Mouse (Mus musculus) midbrain, embryonic 14.5 days (tissue): ENCODE results near the gene Il17rc. TPM values are rescaled to one million over a fixed set of nuclear protein-coding genes. Genes with fewer than 3 reads are reported as not detected.

Experiments used
- ATAC-seq: fragments of 200-750 bp; cut with Nextera tagmentation; 2 replicates; pipeline ENCODE4 v1.8.0; 2017; ENCODE audit warnings: moderate number of reproducible peaks, moderate library complexity; ENCODE audit not compliant: low FRiP score, low TSS enrichment
- DNase-seq: peaks from one replicate; pipeline ENCODE4 v3.0.0-alpha.2; 2015
- H3K27ac ChIP-seq: fragments of 300-500 bp; sonication (generic); replicated peaks from 2 replicates; pipeline ENCODE4 v1.5.1; 2014; ENCODE audit warnings: mild to moderate bottlenecking, low read depth, low read length, moderate library complexity
- H3K27me3 ChIP-seq: fragments of 300-500 bp; sonication (generic); 2 replicates; pipeline ENCODE4 v1.6.1; 2014; ENCODE audit warnings: low read length, control low read depth, mixed read lengths; ENCODE audit not compliant: control insufficient read depth, insufficient read depth
- H3K36me3 ChIP-seq: fragments of 300-500 bp; sonication (generic); 2 replicates; pipeline ENCODE4 v1.6.1; 2014; ENCODE audit warnings: low read length, control low read depth; ENCODE audit not compliant: control insufficient read depth, insufficient read depth
- H3K4me1 ChIP-seq: fragments of 300-500 bp; sonication (generic); 2 replicates; pipeline ENCODE4 v1.6.1; 2014; ENCODE audit warnings: mild to moderate bottlenecking, antibody characterized with exemption, low read length, control low read depth; ENCODE audit not compliant: control insufficient read depth, insufficient read depth
- H3K4me2 ChIP-seq: fragments of 300-500 bp; sonication (generic); 2 replicates; pipeline ENCODE4 v1.6.1; 2014; ENCODE audit warnings: mild to moderate bottlenecking, low read length, moderate library complexity
- H3K4me3 ChIP-seq: fragments of 300-500 bp; sonication (generic); replicated peaks from 2 replicates; pipeline ENCODE4 v1.5.1; 2014; ENCODE audit warnings: low read depth, low read length
- H3K9ac ChIP-seq: fragments of 300-500 bp; sonication (generic); replicated peaks from 2 replicates; pipeline ENCODE4 v1.6.1; 2014; ENCODE audit warnings: mild to moderate bottlenecking, low read length, moderate library complexity
- H3K9me3 ChIP-seq: fragments of 300-500 bp; sonication (generic); 2 replicates; pipeline ENCODE4 v1.6.1; 2016; ENCODE audit warnings: low read length, control low read depth, mixed read lengths; ENCODE audit not compliant: control insufficient read depth
- WGBS: fragments of 180-500 bp; shearing (Covaris S2); extraction: QIAGEN DNeasy Blood & Tissue Kit; methylation state at CpG from one replicate; pipeline ENCODE4 v1.1.7; 2014; 5-methylcytosine and 5-hydroxymethylcytosine counted together
- polyA plus RNA-seq: library from polyadenylated mRNA; unstranded; fragments of >200 nt; fragmentation: Nextera tagmentation; extraction: Ambion mirVana; gene quantifications from 2 replicates; pipeline ENCODE4 v1.2.1, GENCODE M21; 2014

Gene Il17rc
- polyA plus RNA-seq, result 0.77 and 0.93 TPM in 2 replicates

- H3K9me3 ChIP-seq, result no peaks in the 10 kb centered on the region
- H3K27me3 ChIP-seq, result peaks cover 20% of the 10 kb centered on the region
- ATAC-seq (no peak), DNase-seq (no peak)
- H3K9ac ChIP-seq, result no peak within 1 kb of the TSS
- no peaks in the 10 kb centered on the region for H3K36me3 ChIP-seq
- no peak within 1 kb of the TSS for H3K4me3 ChIP-seq
- WGBS, result 17% methylated on average over 12 of the region's 12 CpGs
- H3K4me2 ChIP-seq, result no peak within 1 kb of the TSS; the same call in 1 of the 2 replicates
- H3K27ac ChIP-seq, result no peak within 1 kb of the TSS
- peaks cover 7% of the 10 kb centered on the region for H3K4me1 ChIP-seq
These were observed at the start of gene Il17rc for GRCm38 (mm10) chr6:113471297-113471936. Gene Il17rc, plus strand, starts transcription at chr6:113471427.

GRCm38 (mm10) chr6:113423000-113423399 lies 48.2 kb upstream of the Il17rc start:
- no peaks in the 10 kb centered on the region for H3K27me3 ChIP-seq

GRCm38 (mm10) chr6:113424187-113424586 lies 47.0 kb upstream of the Il17rc start:
- H3K36me3 ChIP-seq, result no peaks in the 10 kb centered on the region
- ATAC-seq (no peak), DNase-seq (no peak)
- H3K27ac ChIP-seq, result no peak overlapping the region
- no peak overlapping the region for H3K9ac ChIP-seq
- 84% methylated on average over 7 of the region's 7 CpGs for WGBS
- no peaks in the 10 kb centered on the region for H3K27me3 ChIP-seq
- H3K9me3 ChIP-seq, result no peaks in the 10 kb centered on the region
- H3K4me1 ChIP-seq, result peaks cover 3% of the 10 kb centered on the region; the same call in 1 of the 2 replicates
- no peak overlapping the region for H3K4me3 ChIP-seq
- no peak overlapping the region for H3K4me2 ChIP-seq

More at GRCm38 (mm10) chr6:113423000-113423399, 48.2 kb upstream of the Il17rc start:
- WGBS, result 89% methylated on average over 4 of the region's 4 CpGs
- Histone ChIP-seq H3K9ac (no peak overlapping the region), H3K4me2 (no peak overlapping the region), H3K9me3 (no peaks in the 10 kb centered on the region), H3K4me3 (no peak overlapping the region), H3K36me3 (no peaks in the 10 kb centered on the region), H3K27ac (no peak overlapping the region), H3K4me1 (peaks cover 10% of the 10 kb centered on the region; the same call in 1 of the 2 replicates)
- ATAC-seq (no peak), DNase-seq (no peak)

- Histone ChIP-seq H3K4me1 (no peaks in the 10 kb centered on the region), H3K36me3 (no peaks in the 10 kb centered on the region), H3K27me3 (no peaks in the 10 kb centered on the region), H3K4me3 (no peak overlapping the region), H3K9ac (no peak overlapping the region), H3K27ac (no peak overlapping the region), H3K4me2 (no peak overlapping the region), H3K9me3 (no peaks in the 10 kb centered on the region)
- 91% methylated on average over 4 of the region's 4 CpGs for WGBS
- no peak for ATAC-seq
- no peak for DNase-seq
These were observed 44.5 kb upstream of the Il17rc start for GRCm38 (mm10) chr6:113426696-113427095.

DNA sequence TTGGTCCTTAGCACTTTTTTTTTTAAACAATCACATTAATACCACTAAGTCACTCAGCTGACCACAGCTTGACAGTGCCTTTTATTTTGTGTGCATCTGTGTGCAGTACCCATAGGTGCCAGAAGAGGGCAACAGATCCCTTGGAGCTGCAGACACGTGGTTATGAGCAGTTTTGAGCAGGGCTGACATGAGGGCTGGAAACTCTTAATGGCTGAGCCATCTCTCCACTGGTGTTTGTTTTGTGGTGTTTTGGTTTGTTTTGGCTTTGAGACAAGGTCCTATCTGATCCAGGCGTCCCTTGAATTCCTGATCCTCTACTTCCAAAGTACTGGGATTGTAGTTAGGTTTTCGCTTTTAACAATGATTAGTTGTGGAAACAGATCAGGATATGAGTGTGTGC lies 43.8 kb upstream of the Il17rc start:
- Histone ChIP-seq H3K36me3 (no peaks in the 10 kb centered on the region), H3K4me2 (no peak overlapping the region), H3K4me3 (no peak overlapping the region), H3K4me1 (no peaks in the 10 kb centered on the region), H3K27me3 (no peaks in the 10 kb centered on the region), H3K9ac (no peak overlapping the region), H3K27ac (no peak overlapping the region), H3K9me3 (no peaks in the 10 kb centered on the region)
- DNase-seq, result peak; percentile 23
- ATAC-seq, result no peak
- WGBS, result 65% methylated on average over 3 of the region's 3 CpGs

- DNase-seq, result no peak
These were observed 43.2 kb upstream of the Il17rc start for GRCm38 (mm10) chr6:113428006-113428405.

DNA sequence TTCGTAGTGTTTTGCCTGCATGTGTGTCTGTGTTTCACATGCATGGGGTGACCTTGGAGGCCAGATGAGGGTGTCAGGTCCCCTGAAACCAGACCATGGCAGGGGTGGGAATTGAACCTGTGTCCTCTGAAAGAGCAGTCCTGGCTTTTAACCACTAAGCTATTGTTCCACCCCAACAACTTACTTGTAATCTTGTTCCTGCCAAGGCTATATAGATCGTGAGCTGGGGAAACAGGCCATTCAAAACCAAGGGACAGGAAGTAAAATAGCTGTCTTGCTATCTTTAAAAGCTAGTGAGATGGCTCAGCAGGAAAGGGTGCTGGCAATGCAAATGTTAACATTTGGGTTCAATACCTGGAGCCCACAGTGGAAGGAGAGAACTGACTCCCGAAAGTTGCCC lies 41.3 kb upstream of the Il17rc start:
- no peak overlapping the region for H3K9ac ChIP-seq
- no peak for DNase-seq

More at GRCm38 (mm10) chr6:113428006-113428405, 43.2 kb upstream of the Il17rc start:
- no peaks in the 10 kb centered on the region for H3K36me3 ChIP-seq
- no peak overlapping the region for H3K4me3 ChIP-seq
- no peak overlapping the region for H3K9ac ChIP-seq
- no peak overlapping the region for H3K27ac ChIP-seq
- no peaks in the 10 kb centered on the region for H3K9me3 ChIP-seq
- ATAC-seq, result no peak
- H3K4me1 ChIP-seq, result no peaks in the 10 kb centered on the region
- no peaks in the 10 kb centered on the region for H3K27me3 ChIP-seq
- H3K4me2 ChIP-seq, result no peak overlapping the region
- 91% methylated on average over 16 of the region's 16 CpGs for whole genome bisulfite sequencing

GRCm38 (mm10) chr6:113430846-113431245 lies 40.4 kb upstream of the Il17rc start:
- no peak overlapping the region for H3K4me3 ChIP-seq
- DNase-seq, result no peak
- no peak for ATAC-seq
- no peaks in the 10 kb centered on the region for H3K4me1 ChIP-seq
- 66% methylated on average over 3 of the region's 3 CpGs for WGBS
- no peaks in the 10 kb centered on the region for H3K36me3 ChIP-seq
- H3K27ac ChIP-seq, result no peak overlapping the region
- H3K4me2 ChIP-seq, result no peak overlapping the region
- H3K27me3 ChIP-seq, result no peaks in the 10 kb centered on the region
- H3K9me3 ChIP-seq, result no peaks in the 10 kb centered on the region
- H3K9ac ChIP-seq, result no peak overlapping the region

More for the DNA sequence above, 41.3 kb upstream of the Il17rc start:
- no peak overlapping the region for H3K4me3 ChIP-seq
- H3K9me3 ChIP-seq, result no peaks in the 10 kb centered on the region
- no peaks in the 10 kb centered on the region for H3K27me3 ChIP-seq
- H3K27ac ChIP-seq, result no peak overlapping the region
- ATAC-seq, result no peak
- H3K4me1 ChIP-seq, result no peaks in the 10 kb centered on the region
- H3K36me3 ChIP-seq, result no peaks in the 10 kb centered on the region
- no peak overlapping the region for H3K4me2 ChIP-seq
- WGBS, result 88% methylated on average over 3 of the region's 3 CpGs

DNA sequence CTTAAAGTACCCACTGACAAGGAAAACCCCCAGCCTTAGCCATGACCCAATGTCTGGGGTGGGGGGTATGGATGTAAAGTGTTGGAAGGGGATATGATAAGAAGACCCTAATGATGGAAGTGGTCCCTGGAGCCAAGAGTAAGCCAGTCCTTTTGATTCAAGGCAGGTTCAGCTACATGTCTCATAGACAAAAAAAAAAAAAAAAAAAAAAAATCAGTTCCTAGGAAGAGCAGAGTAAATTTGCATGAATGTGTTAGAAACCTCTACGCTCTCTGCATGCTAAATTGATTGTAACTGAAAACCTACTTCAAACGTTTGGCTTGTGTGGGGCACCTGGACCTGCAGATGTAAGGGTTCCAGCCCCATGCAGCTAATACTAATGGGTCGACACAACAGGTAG lies 39.4 kb upstream of the Il17rc start:
- H3K36me3 ChIP-seq, result no peaks in the 10 kb centered on the region
- H3K9ac ChIP-seq, result no peak overlapping the region
- H3K4me1 ChIP-seq, result no peaks in the 10 kb centered on the region
- no peak overlapping the region for H3K4me2 ChIP-seq
- H3K27ac ChIP-seq, result no peak overlapping the region
- H3K27me3 ChIP-seq, result no peaks in the 10 kb centered on the region
- no peak for ATAC-seq
- DNase-seq, result no peak
- 65% methylated on average over 3 of the region's 3 CpGs for WGBS
- no peaks in the 10 kb centered on the region for H3K9me3 ChIP-seq
- no peak overlapping the region for H3K4me3 ChIP-seq
